Mouse (Mus musculus): ENCODE measurements around the gene Itpripl1. TPM values are rescaled to one million over a fixed set of nuclear protein-coding genes. Genes with fewer than 3 reads are reported as not detected.
A peak's percentile ranks its signal among the peaks of the same experiment; 100 is the strongest.
"Not testable (repeated sequence)": the region's sequence is repeated elsewhere in the genome, so short reads cannot be mapped to it uniquely, and the experiment has no call there.

Itpripl1 gene
- polyA plus RNA-seq, 1 experiment from 2014 or later: 6.4 TPM

DNA sequence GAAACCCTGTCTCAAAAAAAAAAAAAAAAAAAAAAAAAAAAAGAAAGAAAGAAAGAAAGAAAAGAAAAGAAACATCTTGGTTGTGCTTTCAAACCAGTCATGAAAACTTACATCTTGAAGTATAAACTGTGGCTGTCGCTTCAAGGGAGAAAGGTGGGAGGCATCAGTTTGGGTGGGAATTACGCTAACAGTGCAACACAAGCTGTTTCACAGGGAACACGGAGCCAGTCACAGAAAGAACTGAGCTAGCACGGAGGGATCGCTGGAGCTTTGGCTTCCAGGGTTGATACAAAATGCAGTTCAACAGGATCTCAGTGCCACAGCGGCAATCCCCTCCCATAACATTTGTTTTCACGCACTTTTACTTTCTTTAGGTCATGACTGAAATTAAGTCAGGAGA is 3.2 kb downstream of the Itpripl1 start:
- Histone ChIP-seq H3K9me3 (ENCODE audit: control insufficient read depth, low read length) (no peaks in the 10 kb centered on the region), H3K27ac (replicated peaks; ENCODE audit: low read depth, low read length) (no peak overlapping the region), H3K27me3 (ENCODE audit: control insufficient read depth, insufficient read depth, low read length) (no peaks in the 10 kb centered on the region), H3K4me1 (ENCODE audit: control insufficient read depth, insufficient read depth, low read length) (peaks cover 4% of the 10 kb centered on the region; the same call in 1 of the 2 replicates), H3K4me2 (ENCODE audit: low read length) (no peak overlapping the region), H3K9ac (replicated peaks; ENCODE audit: low read length) (no peak overlapping the region), H3K36me3 (ENCODE audit: control insufficient read depth, insufficient read depth, low read length) (no peaks in the 10 kb centered on the region), H3K4me3 (replicated peaks; ENCODE audit: low read depth, low read length) (no peak overlapping the region)
- DNase-seq (no peak), ATAC-seq (ENCODE audit: low FRiP score, low TSS enrichment) (no peak)
- WGBS: 97% methylated on average over 7 of the region's 7 CpGs

DNA sequence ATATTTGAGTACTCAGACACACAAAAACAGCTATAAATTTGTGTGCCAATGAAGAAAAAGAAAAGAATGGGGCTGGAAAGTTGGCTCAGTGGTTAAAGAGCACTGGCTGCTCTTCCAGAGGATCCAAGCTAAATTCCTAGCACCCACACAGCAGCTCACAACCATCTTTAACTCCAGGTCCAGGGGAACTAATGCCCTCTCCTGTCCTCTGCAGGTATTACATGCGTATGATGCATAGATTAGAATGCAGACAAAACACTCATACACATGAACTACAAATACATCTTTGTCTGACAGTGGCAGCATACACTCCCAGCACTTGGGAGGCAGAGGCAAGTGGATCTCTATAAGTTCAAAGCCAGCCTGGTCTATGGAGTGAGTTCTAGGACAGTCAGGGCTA is 3.6 kb downstream of the Itpripl1 start:
- Histone ChIP-seq H3K27me3 (ENCODE audit: control insufficient read depth, insufficient read depth, low read length) (no peaks in the 10 kb centered on the region), H3K4me1 (ENCODE audit: control insufficient read depth, insufficient read depth, low read length) (peaks cover 5% of the 10 kb centered on the region; the same call in 1 of the 2 replicates), H3K9ac (replicated peaks; ENCODE audit: low read length) (no peak overlapping the region), H3K27ac (replicated peaks; ENCODE audit: low read depth, low read length) (no peak overlapping the region), H3K9me3 (ENCODE audit: control insufficient read depth, low read length) (no peaks in the 10 kb centered on the region), H3K4me3 (replicated peaks; ENCODE audit: low read depth, low read length) (no peak overlapping the region), H3K36me3 (ENCODE audit: control insufficient read depth, insufficient read depth, low read length) (no peaks in the 10 kb centered on the region), H3K4me2 (ENCODE audit: low read length) (no peak overlapping the region)
- ATAC-seq (ENCODE audit: low FRiP score, low TSS enrichment) (no peak), DNase-seq (no peak)
- WGBS: 100% methylated on average over 1 of the region's 1 CpGs

DNA sequence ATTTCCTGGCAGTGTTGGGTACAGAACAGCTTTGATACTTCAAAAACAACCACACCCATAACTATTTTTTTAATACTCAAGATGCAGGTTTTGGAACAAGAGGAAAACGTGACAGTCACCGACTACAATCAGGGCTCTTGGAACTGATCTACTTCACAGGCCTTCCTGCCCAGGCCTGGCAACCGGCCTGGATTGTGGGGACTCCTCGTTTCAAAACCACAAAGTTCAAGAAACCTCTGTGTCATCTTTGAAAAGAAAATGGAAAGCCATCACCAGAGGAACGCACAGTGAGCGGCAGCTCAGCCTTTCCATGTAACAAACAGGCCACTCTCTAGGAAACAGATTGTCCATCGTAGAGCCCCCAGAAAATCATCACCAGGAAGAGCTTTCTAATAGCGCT is 4.1 kb downstream of the Itpripl1 start:
- Histone ChIP-seq H3K9me3 (ENCODE audit: control insufficient read depth, low read length) (no peaks in the 10 kb centered on the region), H3K9ac (replicated peaks; ENCODE audit: low read length) (no peak overlapping the region), H3K27me3 (ENCODE audit: control insufficient read depth, insufficient read depth, low read length) (no peaks in the 10 kb centered on the region), H3K4me1 (ENCODE audit: control insufficient read depth, insufficient read depth, low read length) (peaks cover 10% of the 10 kb centered on the region), H3K36me3 (ENCODE audit: control insufficient read depth, insufficient read depth, low read length) (no peaks in the 10 kb centered on the region), H3K4me2 (ENCODE audit: low read length) (no peak overlapping the region), H3K27ac (replicated peaks; ENCODE audit: low read depth, low read length) (no peak overlapping the region), H3K4me3 (replicated peaks; ENCODE audit: low read depth, low read length) (no peak overlapping the region)
- DNase-seq (no peak), ATAC-seq (ENCODE audit: low FRiP score, low TSS enrichment) (no peak)
- WGBS: 94% methylated on average over 8 of the region's 8 CpGs

DNA sequence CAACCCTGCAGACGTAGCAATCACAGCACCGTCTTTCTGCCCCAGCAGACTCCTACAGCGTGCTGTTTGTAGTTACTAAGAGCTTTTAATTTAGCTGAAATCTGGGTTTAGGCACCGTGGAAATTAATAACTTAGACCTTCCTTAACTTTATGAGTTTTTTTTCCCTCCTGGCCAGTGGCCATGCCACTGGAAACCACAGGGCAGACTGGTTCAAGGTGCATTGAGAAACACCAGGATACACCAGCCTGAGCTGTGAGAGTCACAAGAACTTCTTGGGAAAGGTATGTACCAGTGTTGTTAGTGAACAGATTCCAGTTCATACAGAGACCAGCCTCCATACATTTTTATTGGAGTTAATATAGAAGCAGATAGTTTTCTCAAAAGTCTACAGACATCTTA is 4.8 kb downstream of the Itpripl1 start:
- WGBS: 93% methylated on average over 4 of the region's 4 CpGs
- H3K4me3 ChIP-seq (replicated peaks; ENCODE audit: low read depth, low read length): no peak overlapping the region
- H3K9ac ChIP-seq (replicated peaks; ENCODE audit: low read length): no peak overlapping the region
- no peak overlapping the region for H3K4me2 ChIP-seq (ENCODE audit: low read length)
- no peak for DNase-seq
- H3K36me3 ChIP-seq (ENCODE audit: control insufficient read depth, insufficient read depth, low read length): no peaks in the 10 kb centered on the region
- H3K27me3 ChIP-seq (ENCODE audit: control insufficient read depth, insufficient read depth, low read length): no peaks in the 10 kb centered on the region
- ATAC-seq (ENCODE audit: low FRiP score, low TSS enrichment): no peak
- H3K9me3 ChIP-seq (ENCODE audit: control insufficient read depth, low read length): no peaks in the 10 kb centered on the region
- peaks cover 8% of the 10 kb centered on the region for H3K4me1 ChIP-seq (ENCODE audit: control insufficient read depth, insufficient read depth, low read length)
- H3K27ac ChIP-seq (replicated peaks; ENCODE audit: low read depth, low read length): no peak overlapping the region

DNA sequence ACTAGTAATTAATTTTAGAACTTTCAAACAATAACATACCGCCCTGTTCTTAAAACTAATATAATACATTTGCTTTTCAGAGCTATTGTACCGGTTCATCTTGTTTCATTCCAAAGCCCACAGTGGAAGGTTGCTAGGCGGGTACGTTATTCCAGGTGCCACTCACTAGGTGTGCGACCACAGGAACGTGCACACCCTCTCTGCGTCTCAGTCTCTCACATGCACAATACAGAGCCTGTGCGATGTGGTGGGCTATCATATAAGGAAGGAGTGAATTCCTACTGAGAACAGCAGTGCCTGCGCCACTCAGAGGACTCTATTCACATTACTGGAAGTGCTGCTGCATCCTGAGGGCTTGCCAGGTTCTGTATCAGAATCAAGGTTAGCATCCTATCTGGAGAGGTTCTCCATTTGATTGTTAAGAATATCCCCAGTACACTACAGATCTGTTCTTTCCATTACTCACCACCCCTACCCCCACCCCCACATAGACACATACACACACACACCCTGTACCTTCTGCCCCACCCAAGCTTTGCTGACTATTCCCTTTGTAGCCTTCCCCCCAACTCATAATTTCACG is 5.3 kb downstream of the Itpripl1 start:
- H3K27ac ChIP-seq (replicated peaks; ENCODE audit: low read depth, low read length): no peak overlapping the region
- H3K4me3 ChIP-seq (replicated peaks; ENCODE audit: low read depth, low read length): no peak overlapping the region
- no peak overlapping the region for H3K9ac ChIP-seq (replicated peaks; ENCODE audit: low read length)
- H3K9me3 ChIP-seq (ENCODE audit: control insufficient read depth, low read length): no peaks in the 10 kb centered on the region
- ATAC-seq (ENCODE audit: low FRiP score, low TSS enrichment) (no peak), DNase-seq (no peak)
- H3K27me3 ChIP-seq (ENCODE audit: control insufficient read depth, insufficient read depth, low read length): no peaks in the 10 kb centered on the region
- no peaks in the 10 kb centered on the region for H3K36me3 ChIP-seq (ENCODE audit: control insufficient read depth, insufficient read depth, low read length)
- peaks cover 8% of the 10 kb centered on the region for H3K4me1 ChIP-seq (ENCODE audit: control insufficient read depth, insufficient read depth, low read length)
- H3K4me2 ChIP-seq (ENCODE audit: low read length): no peak overlapping the region
- WGBS: 90% methylated on average over 10 of the region's 10 CpGs

DNA sequence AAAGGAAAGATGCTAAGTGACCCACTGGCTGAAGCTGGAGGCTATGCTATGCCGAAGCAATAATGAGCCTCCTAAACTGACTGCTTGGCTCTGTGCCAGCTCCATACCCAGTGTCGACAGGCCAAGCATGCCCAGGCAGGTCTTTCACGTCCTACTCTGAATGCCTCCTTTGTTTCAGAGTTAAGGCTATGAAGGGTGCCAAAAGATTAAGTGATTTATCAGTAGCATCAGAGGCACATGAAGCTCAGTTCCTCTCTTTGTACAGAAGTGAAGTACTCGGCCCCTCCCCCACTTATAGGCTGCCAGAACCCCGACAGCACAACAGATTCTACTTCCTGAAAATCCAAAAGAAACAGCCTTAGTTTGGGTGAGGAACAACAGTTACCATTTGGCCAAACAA is 6.3 kb downstream of the Itpripl1 start:
- Histone ChIP-seq H3K4me2 (ENCODE audit: low read length) (no peak overlapping the region), H3K4me3 (replicated peaks; ENCODE audit: low read depth, low read length) (no peak overlapping the region), H3K27me3 (ENCODE audit: control insufficient read depth, insufficient read depth, low read length) (no peaks in the 10 kb centered on the region), H3K27ac (replicated peaks; ENCODE audit: low read depth, low read length) (no peak overlapping the region), H3K4me1 (ENCODE audit: control insufficient read depth, insufficient read depth, low read length) (peaks cover 8% of the 10 kb centered on the region), H3K36me3 (ENCODE audit: control insufficient read depth, insufficient read depth, low read length) (no peaks in the 10 kb centered on the region), H3K9ac (replicated peaks; ENCODE audit: low read length) (no peak overlapping the region), H3K9me3 (ENCODE audit: control insufficient read depth, low read length) (no peaks in the 10 kb centered on the region)
- DNase-seq (peak; percentile 80), ATAC-seq (ENCODE audit: low FRiP score, low TSS enrichment) (peak; percentile 69; the same call in 1 of the 2 replicates)
- WGBS: 16% methylated on average over 5 of the region's 5 CpGs

DNA sequence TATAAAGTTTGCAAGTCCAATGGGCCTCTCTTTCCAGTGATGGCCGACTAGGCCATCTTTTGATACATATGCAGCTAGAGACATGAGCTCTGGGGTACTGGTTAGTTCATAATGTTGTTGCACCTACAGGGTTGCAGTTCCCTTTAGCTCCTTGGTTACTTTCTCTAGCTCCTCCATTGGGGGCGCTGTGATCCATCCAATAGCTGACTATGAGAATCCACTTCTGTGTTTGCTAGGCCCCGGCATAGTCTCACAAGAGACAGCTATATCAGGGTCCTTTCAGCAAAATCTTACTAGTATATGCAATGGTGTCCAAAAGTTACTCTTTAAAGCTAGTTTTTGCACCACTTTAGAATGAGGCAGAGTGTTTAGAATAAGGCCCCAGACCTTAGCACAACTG is 8.0 kb downstream of the Itpripl1 start:
- ATAC-seq (ENCODE audit: low FRiP score, low TSS enrichment): not testable (repeated sequence)
- WGBS: 39% methylated on average over 2 of the region's 3 CpGs

DNA sequence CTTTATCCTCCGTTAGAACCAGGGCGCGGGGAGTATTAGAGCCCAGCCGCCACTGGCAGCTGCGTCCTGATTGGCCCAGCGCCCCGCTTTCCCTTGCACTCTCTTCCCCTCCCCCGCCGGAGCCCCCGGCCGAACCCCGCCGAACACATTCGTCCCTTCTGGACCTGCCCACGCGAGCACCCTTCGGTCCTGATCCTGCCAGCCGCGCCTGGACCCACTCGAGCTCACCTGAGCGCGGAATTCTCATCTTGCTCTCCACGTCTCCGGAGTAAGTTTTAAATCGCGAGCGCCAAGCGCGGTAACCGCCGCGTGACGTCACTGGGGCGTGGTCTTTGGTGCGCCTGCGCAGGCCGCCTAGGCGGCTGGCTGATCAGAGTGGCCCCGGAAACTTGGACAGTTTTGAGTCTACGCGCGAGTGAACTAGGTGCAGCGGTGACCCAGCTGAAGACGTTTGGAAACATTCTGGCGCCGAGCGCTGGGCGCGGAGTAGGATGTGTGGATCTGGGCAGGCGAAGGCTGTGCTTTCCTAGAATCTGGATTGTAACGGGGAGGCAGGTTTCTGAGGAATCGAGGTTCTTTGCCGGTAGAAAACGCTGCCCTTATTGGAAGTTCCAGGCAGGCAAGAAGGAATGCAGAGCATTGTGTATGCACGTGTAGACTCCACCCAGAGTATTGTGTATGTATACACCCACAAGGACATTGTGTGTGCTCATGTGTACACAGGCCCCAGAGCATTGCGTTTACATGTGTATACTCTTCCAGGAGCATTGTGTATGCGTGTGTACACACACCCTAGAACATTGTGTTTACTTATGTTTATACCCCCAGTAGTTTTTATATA is 9.4 kb downstream of the Itpripl1 start, which contains the start of gene Ncaph:
Gene Ncaph, minus strand, starts transcription at position 334 of the 841 bp plus-strand sequence.
- ATAC-seq (ENCODE audit: low FRiP score, low TSS enrichment) (peak; percentile 89), DNase-seq (peak; percentile 97)
- Histone ChIP-seq H3K4me3 (replicated peaks; ENCODE audit: low read depth, low read length) (peak within 1 kb of the TSS; percentile 77), H3K36me3 (ENCODE audit: control insufficient read depth, insufficient read depth, low read length) (no peaks in the 10 kb centered on the region), H3K27ac (replicated peaks; ENCODE audit: low read depth, low read length) (peak within 1 kb of the TSS; percentile 74), H3K9me3 (ENCODE audit: control insufficient read depth, low read length) (no peaks in the 10 kb centered on the region), H3K9ac (replicated peaks; ENCODE audit: low read length) (peak within 1 kb of the TSS; percentile 64), H3K27me3 (ENCODE audit: control insufficient read depth, insufficient read depth, low read length) (no peaks in the 10 kb centered on the region), H3K4me1 (ENCODE audit: control insufficient read depth, insufficient read depth, low read length) (peaks cover 8% of the 10 kb centered on the region), H3K4me2 (ENCODE audit: low read length) (peak within 1 kb of the TSS; percentile 78)
- 1% methylated on average over 57 of the region's 57 CpGs for WGBS

More for the DNA sequence above, 8.0 kb downstream of the Itpripl1 start:
- not testable (repeated sequence) for H3K4me3 ChIP-seq (replicated peaks; ENCODE audit: low read depth, low read length); H3K4me2 ChIP-seq (ENCODE audit: low read length); H3K9ac ChIP-seq (replicated peaks; ENCODE audit: low read length); H3K36me3 ChIP-seq (ENCODE audit: control insufficient read depth, insufficient read depth, low read length); H3K4me1 ChIP-seq (ENCODE audit: control insufficient read depth, insufficient read depth, low read length); H3K27me3 ChIP-seq (ENCODE audit: control insufficient read depth, insufficient read depth, low read length); H3K9me3 ChIP-seq (ENCODE audit: control insufficient read depth, low read length); DNase-seq; H3K27ac ChIP-seq (replicated peaks; ENCODE audit: low read depth, low read length)

DNA sequence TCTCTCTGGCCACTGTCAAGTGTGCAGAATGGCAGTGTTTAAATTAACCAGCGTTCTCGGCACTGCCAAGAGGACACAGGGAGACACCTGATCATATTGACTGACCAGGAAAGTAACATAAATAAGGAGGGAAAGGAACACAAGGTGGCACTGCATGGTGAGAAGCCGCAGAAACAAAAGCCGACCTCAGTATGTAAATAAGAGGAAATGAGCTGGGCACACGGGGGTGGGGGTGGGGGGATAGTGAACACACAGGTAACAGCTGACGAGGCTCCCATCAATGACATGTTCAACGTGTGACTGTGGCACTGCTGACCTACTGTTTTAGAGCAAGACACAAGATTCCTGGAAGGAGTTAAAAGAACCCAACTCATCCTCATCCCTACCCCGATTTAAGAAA is 11.9 kb downstream of the Itpripl1 start:
- no peak for ATAC-seq (ENCODE audit: low FRiP score, low TSS enrichment)
- no peaks in the 10 kb centered on the region for H3K9me3 ChIP-seq (ENCODE audit: control insufficient read depth, low read length)
- H3K27ac ChIP-seq (replicated peaks; ENCODE audit: low read depth, low read length): no peak overlapping the region
- no peak for DNase-seq
- 0 out of 2 replicates have a peak, but pooled peaks cover under 1% of the 10 kb centered on the region for H3K36me3 ChIP-seq (ENCODE audit: control insufficient read depth, insufficient read depth, low read length)
- H3K9ac ChIP-seq (replicated peaks; ENCODE audit: low read length): no peak overlapping the region
- H3K27me3 ChIP-seq (ENCODE audit: control insufficient read depth, insufficient read depth, low read length): no peaks in the 10 kb centered on the region
- no peak overlapping the region for H3K4me2 ChIP-seq (ENCODE audit: low read length)
- H3K4me3 ChIP-seq (replicated peaks; ENCODE audit: low read depth, low read length): no peak overlapping the region
- 82% methylated on average over 8 of the region's 8 CpGs for WGBS
- H3K4me1 ChIP-seq (ENCODE audit: control insufficient read depth, insufficient read depth, low read length): peaks cover 8% of the 10 kb centered on the region

All from midbrain, embryonic 14.5 days (tissue).